Mouse (Mus musculus) cerebellum, adult 18-20 months (tissue): ENCODE measurements around the gene Btbd1.

Experiments
- DNase-seq, 2 experiments: peaks; one replicate each; pipeline ENCODE4 v3.0.0; 2021

Gene Btbd1

DNA sequence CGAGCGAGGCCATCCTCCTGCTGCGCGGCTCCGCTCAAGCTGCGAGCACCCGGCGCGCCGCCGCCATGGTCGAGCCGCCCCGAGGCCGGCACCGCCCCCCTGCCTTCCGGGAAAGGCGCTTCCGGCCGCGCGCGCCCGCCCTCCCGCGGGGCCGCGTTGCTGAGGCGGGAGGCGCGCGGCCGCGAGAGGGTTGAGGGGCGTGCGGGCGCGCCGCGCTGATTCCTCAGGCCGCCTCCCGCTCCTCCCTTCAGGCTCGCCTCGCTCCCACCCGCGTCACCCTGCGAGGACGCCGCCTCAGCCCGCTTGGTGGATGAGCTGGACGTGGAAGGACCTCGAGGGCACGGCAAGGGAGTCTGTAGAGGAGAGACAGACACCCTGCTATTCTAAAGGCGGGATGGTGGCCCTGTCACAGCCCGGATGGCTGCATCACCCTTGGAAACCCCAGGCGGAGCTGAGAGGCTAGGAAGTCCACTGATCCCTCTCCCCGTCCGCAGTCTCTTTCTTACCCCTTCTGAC is at the start of gene Btbd1:
TSS of gene Btbd1 (minus strand) at position 53 of the 516 bp plus-strand sequence.
- peak; percentile 64 to 84 for DNase-seq

- no peak for DNase-seq
These were observed 46.1 kb upstream of the Btbd1 start for GRCm38 (mm10) chr7:81875372-81875771.

GRCm38 (mm10) chr7:81874636-81875035 is 45.4 kb upstream of the Btbd1 start:
- DNase-seq, result no peak

DNA sequence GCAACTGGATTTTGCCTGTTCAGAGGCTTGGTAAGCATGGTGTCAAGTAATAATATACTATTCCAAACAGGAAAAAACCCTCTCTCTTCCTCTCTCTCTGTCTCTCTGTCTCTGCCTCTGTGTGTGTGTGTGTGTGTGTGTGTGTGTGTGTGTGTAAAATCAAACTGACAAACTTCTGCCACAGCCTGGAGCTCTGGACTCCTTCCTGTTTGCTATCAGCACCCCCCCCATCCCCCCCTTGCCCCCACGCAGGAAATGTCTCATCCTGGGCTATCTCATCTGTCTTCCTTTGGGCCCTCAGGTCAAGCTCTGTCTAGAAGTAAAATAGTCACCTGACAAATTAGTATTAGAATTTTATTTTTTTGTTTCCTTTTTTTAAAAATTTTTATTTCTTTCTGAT is 44.6 kb upstream of the Btbd1 start:
- DNase-seq, result no peak

- no peak for DNase-seq
These were observed 43.3 kb upstream of the Btbd1 start for GRCm38 (mm10) chr7:81872493-81873013.

- peak; percentile 98 for DNase-seq
These were observed 38.9 kb upstream of the Btbd1 start for GRCm38 (mm10) chr7:81868158-81868557.

GRCm38 (mm10) chr7:81867231-81867930 is 38.1 kb upstream of the Btbd1 start:
- DNase-seq, result no peak

DNA sequence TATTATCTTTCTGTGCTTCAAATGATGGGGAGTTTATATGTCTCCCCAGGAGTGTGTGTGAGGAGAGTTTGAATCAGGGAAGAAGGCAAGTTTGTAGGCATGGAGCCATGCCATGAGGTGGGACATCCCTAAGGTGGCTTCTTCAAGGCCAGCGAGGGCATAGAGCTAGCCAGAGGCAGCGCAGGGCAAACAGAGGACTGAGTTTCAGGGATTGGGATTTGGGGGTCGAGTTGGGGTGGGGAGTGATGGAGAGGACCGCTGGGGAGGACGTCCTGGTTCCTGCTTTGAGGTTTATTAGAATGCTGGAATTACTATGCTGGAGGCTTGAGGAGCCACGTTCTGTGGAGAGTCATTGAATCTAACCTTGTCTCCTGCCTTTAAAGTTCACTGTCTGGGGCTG is 36.7 kb upstream of the Btbd1 start:
- DNase-seq, result no peak

- no peak for DNase-seq
These were observed 35.3 kb upstream of the Btbd1 start for GRCm38 (mm10) chr7:81864552-81864951.

- DNase-seq, result no peak
These were observed 33.7 kb upstream of the Btbd1 start for GRCm38 (mm10) chr7:81862587-81863583.

DNA sequence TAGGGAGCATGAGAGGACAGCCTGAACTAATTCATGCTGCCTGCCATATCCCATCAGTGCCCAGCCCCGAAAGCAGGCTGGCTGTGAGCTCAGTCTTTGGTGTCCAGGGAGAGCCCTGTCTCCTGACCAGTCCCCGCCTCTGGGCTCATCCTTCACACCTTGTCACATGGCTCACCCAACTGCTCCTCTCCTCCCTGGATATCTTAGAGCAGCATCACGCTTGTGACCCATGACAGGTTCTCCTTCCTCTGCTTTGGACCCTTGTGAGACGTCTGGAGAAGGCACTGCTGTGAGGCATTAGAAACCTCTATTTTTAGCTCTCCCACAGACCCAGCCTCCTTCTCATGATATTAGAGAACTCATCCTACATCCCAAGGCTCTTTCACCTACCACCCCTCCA is 32.7 kb upstream of the Btbd1 start:
- DNase-seq, result no peak

DNA sequence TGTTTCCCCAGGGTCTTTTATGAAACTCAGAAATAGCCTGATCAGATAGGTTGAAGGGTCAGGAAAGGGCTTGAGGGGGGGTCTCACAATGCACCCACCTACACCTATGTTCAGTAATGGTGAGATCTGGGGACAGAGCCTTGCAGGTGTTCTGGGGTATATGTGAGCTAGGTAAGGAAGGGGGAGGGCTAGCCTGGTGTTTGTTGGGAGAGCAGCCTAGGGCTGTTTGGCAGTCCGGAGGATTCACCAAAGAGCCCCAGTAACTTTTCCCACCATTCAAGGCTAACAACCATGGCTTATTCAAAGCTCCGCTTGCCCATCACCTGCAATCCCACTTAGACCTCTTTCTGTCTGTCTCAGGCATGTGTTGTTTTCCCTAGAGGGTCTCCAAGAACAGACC is 32.2 kb upstream of the Btbd1 start:
- no peak for DNase-seq

- DNase-seq, result no peak
These were observed 31.8 kb upstream of the Btbd1 start for GRCm38 (mm10) chr7:81860996-81861395.

- DNase-seq, result no peak
These were observed 30.8 kb upstream of the Btbd1 start for GRCm38 (mm10) chr7:81860071-81860470.

DNA sequence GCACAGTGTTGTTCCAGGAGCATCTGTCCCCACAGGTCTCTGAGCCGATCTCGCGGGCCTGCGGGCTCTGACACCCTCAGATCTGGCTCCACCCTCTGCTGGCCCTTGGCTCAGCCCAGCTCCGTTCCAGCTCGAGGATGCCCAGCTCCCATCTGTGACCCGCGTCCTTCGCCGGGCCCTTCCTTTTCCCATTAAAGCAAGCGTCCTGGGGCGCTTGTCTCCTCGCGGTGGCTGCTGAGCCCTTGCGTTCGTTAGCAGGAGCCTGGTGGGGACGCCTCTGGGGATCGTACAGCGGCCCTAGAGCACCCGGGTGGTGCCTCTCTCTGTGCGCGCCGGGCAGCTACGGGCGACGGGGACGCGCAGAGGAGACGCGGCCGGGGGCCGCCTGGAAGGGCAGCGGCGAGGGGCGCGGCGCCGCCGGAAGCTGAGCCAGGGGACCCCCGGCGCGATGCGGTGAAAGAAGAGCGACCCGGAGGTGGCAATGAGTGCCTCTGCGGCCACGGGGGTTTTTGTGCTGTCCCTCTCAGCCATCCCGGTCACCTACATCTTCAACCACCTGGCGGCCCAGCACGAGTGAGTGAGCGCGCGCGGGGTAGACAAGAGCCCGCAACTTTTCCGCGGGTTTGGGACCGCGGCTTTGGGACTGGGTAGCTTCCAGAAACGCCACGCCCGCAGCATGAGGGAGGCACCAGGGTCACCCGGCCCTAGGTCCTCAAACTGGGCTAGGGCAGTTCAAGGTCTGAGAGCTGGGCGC is 29.9 kb upstream of the Btbd1 start, which contains the start of gene Tm6sf1:
TSS of gene Tm6sf1 (plus strand) at position 34 of the 754 bp plus-strand sequence.
- peak; percentile 31 to 42 for DNase-seq

DNA sequence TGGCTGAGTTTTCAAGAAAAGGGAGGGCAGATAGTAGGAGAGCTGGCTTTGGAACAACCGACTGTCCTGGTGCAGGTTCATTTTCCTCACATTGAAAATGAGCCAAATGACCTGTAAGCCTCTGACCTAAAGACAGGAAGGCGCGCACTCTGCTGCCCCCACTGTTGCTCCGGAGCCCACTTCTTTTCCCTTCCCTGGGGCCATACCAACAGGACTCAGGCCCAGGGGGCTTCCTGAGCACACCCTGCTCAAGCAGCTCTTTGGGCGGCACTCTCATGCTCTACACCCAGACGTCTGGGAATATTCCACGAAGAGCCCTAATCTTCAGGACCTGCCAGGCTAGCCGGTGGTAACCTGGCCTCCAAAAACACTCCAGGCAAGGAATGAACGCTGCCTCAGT is 29.0 kb upstream of the Btbd1 start:
- DNase-seq, result no peak

GRCm38 (mm10) chr7:81856221-81856620 is 27.0 kb upstream of the Btbd1 start:
- no peak for DNase-seq

DNA sequence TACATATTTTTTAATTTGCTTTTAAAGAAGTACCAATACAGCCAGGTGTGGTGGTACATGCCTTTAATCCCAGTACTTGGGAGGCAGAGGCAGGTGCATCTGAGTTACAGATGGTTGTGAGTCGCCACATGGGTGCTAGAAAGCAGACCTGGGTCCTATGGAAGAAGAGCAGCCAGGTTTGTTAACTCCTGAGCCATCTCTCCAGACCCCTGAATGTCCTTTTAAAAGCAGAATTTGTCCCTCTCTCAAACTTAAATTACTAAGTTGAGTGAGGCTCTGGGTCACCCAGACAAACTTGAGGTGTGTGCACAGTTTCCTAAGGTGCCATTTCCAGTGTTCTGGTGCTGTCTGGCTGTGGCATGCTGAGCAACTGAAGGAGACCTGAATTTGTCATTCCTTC is 26.5 kb upstream of the Btbd1 start, which contains the start of gene Gm10160:
TSS of gene Gm10160 (minus strand) at position 101 of the 400 bp plus-strand sequence.
- no peak for DNase-seq

GRCm38 (mm10) chr7:81854568-81855307 is 25.5 kb upstream of the Btbd1 start:
- DNase-seq, result no peak

DNA sequence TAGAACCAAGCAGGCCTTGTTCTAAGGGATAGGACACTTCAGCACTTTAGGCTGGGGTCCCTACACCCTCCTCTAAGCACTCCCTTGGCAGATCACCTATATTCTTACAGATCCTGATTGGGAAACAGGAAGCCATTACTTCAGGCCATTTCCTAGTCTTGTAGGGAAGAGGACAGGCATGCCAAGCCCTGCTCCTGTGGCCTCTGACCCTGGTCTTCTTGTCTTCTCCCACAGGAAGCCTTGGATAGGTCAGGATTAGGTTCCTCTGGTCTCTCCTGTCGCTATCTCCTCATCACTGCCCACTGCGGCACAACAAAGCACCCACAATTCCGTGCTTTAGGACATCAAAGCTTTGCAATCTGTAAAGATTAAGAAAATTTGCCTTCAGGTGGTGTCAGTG is 22.5 kb upstream of the Btbd1 start:
- no peak for DNase-seq

DNA sequence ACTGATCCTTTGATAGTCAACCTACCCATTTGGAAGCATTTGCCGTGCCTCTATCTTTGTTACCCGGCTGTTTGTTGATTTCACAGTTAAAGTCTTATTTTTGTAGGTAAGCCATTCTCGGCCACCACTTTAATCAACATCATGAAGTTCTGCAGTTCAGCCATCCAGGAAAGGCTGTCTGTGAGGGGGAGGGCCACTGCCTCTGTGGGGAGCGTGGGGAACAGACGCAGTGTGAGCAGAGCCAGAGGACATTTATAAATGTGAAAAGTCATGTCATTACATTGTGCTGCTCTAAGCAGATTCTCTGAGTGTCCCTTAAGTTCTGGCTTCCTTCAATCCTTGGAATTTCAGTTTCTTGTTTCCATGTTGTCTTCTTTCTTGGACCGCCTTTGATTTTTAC is 20.9 kb upstream of the Btbd1 start:
- DNase-seq, result no peak

DNA sequence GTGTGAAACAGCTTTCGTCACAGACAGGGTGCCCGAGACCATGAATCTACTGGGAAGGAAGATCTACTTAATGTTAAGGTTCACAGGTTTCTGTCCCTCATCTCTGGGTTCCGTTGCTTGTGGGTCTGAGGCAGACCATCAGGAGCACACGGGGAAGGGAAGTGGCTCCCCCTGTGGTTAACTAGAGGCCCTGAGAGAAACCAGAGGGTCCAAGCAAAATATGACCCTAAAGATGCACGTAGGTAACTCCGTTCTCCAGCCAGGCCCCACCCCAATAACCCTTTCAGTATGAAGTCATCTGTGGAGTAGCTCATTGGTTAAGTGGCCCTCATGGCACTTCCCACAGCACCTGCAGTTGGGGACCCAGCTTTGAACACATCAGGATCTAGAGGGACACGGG is 20.4 kb upstream of the Btbd1 start:
- no peak for DNase-seq
